ENCODE assay signal across 7 mouse cellular contexts in the genomic region with DNA sequence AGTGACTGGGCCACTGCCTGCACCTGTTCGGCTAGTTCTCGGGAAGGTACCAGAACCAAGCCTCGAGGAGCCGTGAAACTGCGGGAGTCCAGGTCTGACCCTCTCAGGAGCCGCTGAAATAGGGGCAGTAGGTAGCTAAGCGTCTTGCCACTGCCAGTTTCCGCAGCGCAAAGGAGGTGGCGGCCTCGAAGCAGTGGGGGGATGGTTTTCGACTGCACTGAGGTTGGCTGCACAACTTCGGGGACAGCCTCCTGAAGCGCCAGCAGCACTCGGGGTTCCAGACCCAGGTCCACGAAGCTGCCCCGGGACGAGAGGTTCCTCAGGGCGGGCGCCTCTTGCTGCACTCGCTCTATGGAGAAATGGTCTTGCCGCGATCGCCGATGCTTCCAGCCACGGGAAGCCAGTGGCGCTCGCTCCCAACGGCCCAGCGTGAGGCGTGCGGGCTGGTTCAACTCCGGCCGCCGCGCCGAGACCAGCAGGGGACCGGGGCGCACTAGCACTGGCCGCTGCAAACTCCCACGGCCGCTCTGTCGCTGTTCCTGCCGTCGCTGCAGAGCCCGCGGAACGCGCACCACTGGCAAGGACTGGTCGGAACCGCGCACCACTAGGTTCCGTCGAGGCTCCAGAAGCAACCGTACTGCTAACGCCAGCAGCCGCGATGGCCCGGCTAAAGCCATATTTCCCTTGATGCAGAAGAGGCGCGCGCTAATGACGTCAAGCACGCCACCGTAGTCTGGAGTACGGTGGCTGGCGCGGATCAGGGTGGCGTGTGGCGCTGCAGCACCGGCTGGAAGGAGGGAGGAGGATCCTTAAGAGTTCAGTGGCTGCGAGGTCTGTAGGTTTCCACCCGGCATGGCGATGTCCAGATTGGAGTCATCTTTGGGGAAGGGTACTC. TPM values are rescaled to one million over a fixed set of nuclear protein-coding genes. Genes with fewer than 3 reads are reported as not detected.
A peak's percentile ranks its signal among the peaks of the same experiment; 100 is the strongest.
DNase-seq lines count a peak whose midpoint lies in the region; ATAC-seq lines count a peak whose summit lies in the region.

No protein-coding gene starts in this region.

- H3K9me3 ChIP-seq in embryonic facial prominence, embryonic 10.5 days: no peaks in the 10 kb centered on the region
- H3K9me3 ChIP-seq in limb, embryonic 10.5 days (replicated peaks): no peaks in the 10 kb centered on the region
- no peaks in the 10 kb centered on the region for H3K9me3 ChIP-seq in midbrain, embryonic 13.5 days

- H3K27me3 ChIP-seq in embryonic facial prominence, embryonic 10.5 days (replicated peaks; ENCODE audit: low read depth, poor library complexity, severe bottlenecking): no peaks in the 10 kb centered on the region
- no peaks in the 10 kb centered on the region for H3K27me3 ChIP-seq in limb, embryonic 10.5 days (ENCODE audit: low read depth, poor library complexity, severe bottlenecking)
- H3K27me3 ChIP-seq in midbrain, embryonic 13.5 days: no peaks in the 10 kb centered on the region

- H3K27ac ChIP-seq in embryonic facial prominence, embryonic 10.5 days (replicated peaks): peak overlapping the region; percentile 89
- peak overlapping the region; percentile 89 for H3K27ac ChIP-seq in limb, embryonic 10.5 days
- H3K27ac ChIP-seq in midbrain, embryonic 13.5 days: peak overlapping the region; percentile 61

- peaks cover 25% of the 10 kb centered on the region for H3K36me3 ChIP-seq in embryonic facial prominence, embryonic 10.5 days (replicated peaks)
- H3K36me3 ChIP-seq in limb, embryonic 10.5 days: peaks cover 23% of the 10 kb centered on the region
- H3K36me3 ChIP-seq in midbrain, embryonic 13.5 days: peaks cover 12% of the 10 kb centered on the region

- DNase-seq in adrenal gland, postnatal 10 days: peak; percentile 96
- peak; percentile 94 for DNase-seq in embryonic facial prominence, embryonic 10.5 days (ENCODE audit: low spot score)
- peak; percentile 88 for DNase-seq in kidney, adult 11 months
- DNase-seq in limb, embryonic 10.5 days (ENCODE audit: low spot score): peak; percentile 97
- peak; percentile 85 for DNase-seq in spleen, adult 12 weeks (ENCODE audit: low spot score)

- peak; percentile 93 for ATAC-seq in granulocyte monocyte progenitor cell, adult 5-6 weeks (replicated peaks; ENCODE audit: poor library complexity, severe bottlenecking)
- ATAC-seq in midbrain, embryonic 13.5 days: peak; percentile 97

- peak overlapping the region; percentile 100 for H3K4me2 ChIP-seq in midbrain, embryonic 13.5 days (replicated peaks)

- WGBS in embryonic facial prominence, embryonic 10.5 days: 2% methylated on average over 74 of the region's 74 CpGs
- 1% methylated on average over 74 of the region's 74 CpGs for WGBS in limb, embryonic 10.5 days
- WGBS in midbrain, embryonic 13.5 days: under 1% methylated on average over 74 of the region's 74 CpGs

- peak overlapping the region; percentile 90 for H3K9ac ChIP-seq in midbrain, embryonic 13.5 days (replicated peaks)

- H3K4me1 ChIP-seq in embryonic facial prominence, embryonic 10.5 days: peaks cover 18% of the 10 kb centered on the region
- peaks cover 21% of the 10 kb centered on the region for H3K4me1 ChIP-seq in limb, embryonic 10.5 days
- peaks cover 19% of the 10 kb centered on the region for H3K4me1 ChIP-seq in midbrain, embryonic 13.5 days (replicated peaks)

- H3K4me3 ChIP-seq in embryonic facial prominence, embryonic 10.5 days: peak overlapping the region; percentile 88
- H3K4me3 ChIP-seq in limb, embryonic 10.5 days: peak overlapping the region; percentile 84
- H3K4me3 ChIP-seq in midbrain, embryonic 13.5 days (replicated peaks): peak overlapping the region; percentile 91

RNA-seq across cellular contexts. Expression of a gene that starts 0.7 kb away (rescaled TPM):
- total RNA-seq in adrenal gland, postnatal 10 days (2021): 10 to 100 TPM; 13.1 to 16.2 TPM
- polyA plus RNA-seq in embryonic facial prominence, embryonic 10.5 days (2016; fragmentation: Nextera tagmentation; extraction: Ambion mirVana): 22.3 and 23.6 TPM in 2 replicates
- 5.6 and 11.6 TPM in 2 replicates for total RNA-seq in granulocyte monocyte progenitor cell, adult 5-6 weeks (2014; fragmentation: Nextera tagmentation)
- 15.1 and 20.2 TPM in 2 replicates for total RNA-seq in granulocyte monocyte progenitor cell, adult 5-6 weeks (2017)
- 22.8 and 23.2 TPM in 2 replicates for polyA plus RNA-seq in limb, embryonic 10.5 days (2016; fragmentation: Nextera tagmentation; extraction: Ambion mirVana)
- 19.1 and 20.6 TPM in 2 replicates for polyA plus RNA-seq in midbrain, embryonic 13.5 days (2015; fragmentation: Nextera tagmentation; extraction: Ambion mirVana)

RNA-seq across cellular contexts. Expression of a gene that starts 5.2 kb away (rescaled TPM):
- not detected for total RNA-seq in adrenal gland, postnatal 10 days (2021)
- polyA plus RNA-seq in embryonic facial prominence, embryonic 10.5 days (2016; fragmentation: Nextera tagmentation; extraction: Ambion mirVana): not detected in 2 replicates
- not detected in 2 replicates for total RNA-seq in granulocyte monocyte progenitor cell, adult 5-6 weeks (2014; fragmentation: Nextera tagmentation)
- total RNA-seq in granulocyte monocyte progenitor cell, adult 5-6 weeks (2017): 0.39 TPM in 1 of 2 replicates, not detected in the other
- 0.21 TPM in 1 of 2 replicates, not detected in the other for polyA plus RNA-seq in limb, embryonic 10.5 days (2016; fragmentation: Nextera tagmentation; extraction: Ambion mirVana)
- not detected in 2 replicates for polyA plus RNA-seq in midbrain, embryonic 13.5 days (2015; fragmentation: Nextera tagmentation; extraction: Ambion mirVana)

RNA-seq across cellular contexts. Expression of a gene that starts 19.9 kb away (rescaled TPM):
- 10 to 100 TPM; 13.5 to 15.2 TPM for total RNA-seq in adrenal gland, postnatal 10 days (2021)
- 21.0 and 24.9 TPM in 2 replicates for polyA plus RNA-seq in embryonic facial prominence, embryonic 10.5 days (2016; fragmentation: Nextera tagmentation; extraction: Ambion mirVana)
- 8.3 and 9.6 TPM in 2 replicates for total RNA-seq in granulocyte monocyte progenitor cell, adult 5-6 weeks (2014; fragmentation: Nextera tagmentation)
- total RNA-seq in granulocyte monocyte progenitor cell, adult 5-6 weeks (2017): 10.8 and 20.1 TPM in 2 replicates
- polyA plus RNA-seq in limb, embryonic 10.5 days (2016; fragmentation: Nextera tagmentation; extraction: Ambion mirVana): 23.3 and 23.7 TPM in 2 replicates
- 19.3 and 23.0 TPM in 2 replicates for polyA plus RNA-seq in midbrain, embryonic 13.5 days (2015; fragmentation: Nextera tagmentation; extraction: Ambion mirVana)

RNA-seq across cellular contexts. Expression of a gene that starts 31.8 kb away (rescaled TPM):
- total RNA-seq in adrenal gland, postnatal 10 days (2021): not detected
- not detected in 2 replicates for polyA plus RNA-seq in embryonic facial prominence, embryonic 10.5 days (2016; fragmentation: Nextera tagmentation; extraction: Ambion mirVana)
- total RNA-seq in granulocyte monocyte progenitor cell, adult 5-6 weeks (2014; fragmentation: Nextera tagmentation): not detected in 2 replicates
- total RNA-seq in granulocyte monocyte progenitor cell, adult 5-6 weeks (2017): not detected in 2 replicates
- not detected in 2 replicates for polyA plus RNA-seq in limb, embryonic 10.5 days (2016; fragmentation: Nextera tagmentation; extraction: Ambion mirVana)
- not detected in 2 replicates for polyA plus RNA-seq in midbrain, embryonic 13.5 days (2015; fragmentation: Nextera tagmentation; extraction: Ambion mirVana)

RNA-seq across cellular contexts. Expression of a gene that starts 45.1 kb away (rescaled TPM):
- total RNA-seq in adrenal gland, postnatal 10 days (2021): 10 to 100 TPM; 30.5 to 33.7 TPM
- 31.0 and 33.9 TPM in 2 replicates for polyA plus RNA-seq in embryonic facial prominence, embryonic 10.5 days (2016; fragmentation: Nextera tagmentation; extraction: Ambion mirVana)
- total RNA-seq in granulocyte monocyte progenitor cell, adult 5-6 weeks (2014; fragmentation: Nextera tagmentation): 4.7 and 7.8 TPM in 2 replicates
- 1.6 and 6.8 TPM in 2 replicates for total RNA-seq in granulocyte monocyte progenitor cell, adult 5-6 weeks (2017)
- polyA plus RNA-seq in limb, embryonic 10.5 days (2016; fragmentation: Nextera tagmentation; extraction: Ambion mirVana): 31.9 and 37.7 TPM in 2 replicates
- 5.2 and 5.6 TPM in 2 replicates for polyA plus RNA-seq in midbrain, embryonic 13.5 days (2015; fragmentation: Nextera tagmentation; extraction: Ambion mirVana)

Comparison
In these comparisons a context has a peak if more than half of its experiments do, and no peak if none do; other contexts are left out.
1. Peak in every context shown above with its lines: DNase-seq, ATAC-seq, H3K4me3 ChIP-seq and H3K27ac ChIP-seq.